Mouse (Mus musculus) hindbrain, postnatal 0 days (tissue): ENCODE data around the gene Ndufv3. TPM values are rescaled to one million over a fixed set of nuclear protein-coding genes. Genes with fewer than 3 reads are reported as not detected.

ENCODE experiments used
- ATAC-seq: fragments of 200-750 bp; cut with Nextera tagmentation; 2 replicates; pipeline ENCODE4 v1.8.0; 2017; ENCODE audit warnings: mild to moderate bottlenecking, moderate TSS enrichment, moderate library complexity
- DNase-seq: peaks from one replicate; pipeline ENCODE4 v3.0.0-alpha.2; 2015; ENCODE audit warnings: low spot score
- H3K27ac ChIP-seq: fragments of 300-500 bp; sonication (generic); 2 replicates; pipeline ENCODE4 v1.5.1; 2014; ENCODE audit warnings: mild to moderate bottlenecking
- H3K27me3 ChIP-seq: fragments of 300-500 bp; sonication (generic); 2 replicates; pipeline ENCODE4 v1.6.1; 2014; ENCODE audit warnings: low read length, mixed read lengths; ENCODE audit not compliant: insufficient read depth
- H3K36me3 ChIP-seq: fragments of 300-500 bp; sonication (generic); 2 replicates; pipeline ENCODE4 v1.6.1; 2014; ENCODE audit warnings: low read length, mixed read lengths; ENCODE audit not compliant: insufficient read depth
- H3K4me1 ChIP-seq: fragments of 300-500 bp; sonication (generic); 2 replicates; pipeline ENCODE4 v1.6.1; 2014; ENCODE audit warnings: antibody characterized with exemption, low read length, mixed read lengths; ENCODE audit not compliant: insufficient read depth
- H3K4me2 ChIP-seq: fragments of 300-500 bp; sonication (generic); 2 replicates; pipeline ENCODE4 v1.6.1; 2014; ENCODE audit warnings: low read depth, mild to moderate bottlenecking, low read length, moderate library complexity, mixed read lengths
- H3K4me3 ChIP-seq: fragments of 300-500 bp; sonication (generic); 2 replicates; pipeline ENCODE4 v1.5.1; 2014; ENCODE audit warnings: low read length
- H3K9ac ChIP-seq: fragments of 300-500 bp; sonication (generic); replicated peaks from 2 replicates; pipeline ENCODE4 v1.6.1; 2014; ENCODE audit warnings: mild to moderate bottlenecking, low read length, moderate library complexity, mixed read lengths
- H3K9me3 ChIP-seq: fragments of 300-500 bp; sonication (generic); 2 replicates; pipeline ENCODE4 v1.6.1; 2016; ENCODE audit warnings: low read length, mixed read lengths
- CTCF ChIP-seq: IDR thresholded peaks from 2 replicates; pipeline ENCODE4 v1.5.1; 2016; ENCODE audit warnings: antibody characterized with exemption, control low read depth, low read depth
- WGBS: fragments of 180-500 bp; shearing (Covaris S2); extraction: QIAGEN DNeasy Blood & Tissue Kit; methylation state at CpG from one replicate; pipeline ENCODE4 v1.1.7; 2014; 5-methylcytosine and 5-hydroxymethylcytosine counted together
- polyA plus RNA-seq: library from polyadenylated mRNA; unstranded; fragments of >200 nt; fragmentation: Nextera tagmentation; extraction: Ambion mirVana; gene quantifications from 2 replicates; pipeline ENCODE4 v1.2.1, GENCODE M21; 2015
- total RNA-seq: library from RNA; depleted of rRNA; stranded (reverse); fragments of >200 nt; gene quantifications from 2 replicates; pipeline ENCODE4 v1.2.3, GENCODE M21; 2014

Ndufv3 gene
- total and polyA plus RNA-seq, 2 experiments from 2014 or later = 267 to 575 TPM

- H3K27ac ChIP-seq = peak overlapping the region; percentile 100
- peak overlapping the region; percentile 96 for H3K9ac ChIP-seq
- ATAC-seq (no peak), DNase-seq (no peak)
- H3K27me3 ChIP-seq = no peaks in the 10 kb centered on the region
- no peak for TF ChIP-seq CTCF
- H3K4me3 ChIP-seq = peak overlapping the region; percentile 87
- no peaks in the 10 kb centered on the region for H3K36me3 ChIP-seq
- H3K4me1 ChIP-seq = peaks cover 28% of the 10 kb centered on the region
- no peaks in the 10 kb centered on the region for H3K9me3 ChIP-seq
- WGBS = 3% methylated on average over 24 of the region's 44 CpGs
- H3K4me2 ChIP-seq = peak overlapping the region; percentile 80
These were observed 44.9 kb downstream of the Ndufv3 start for GRCm38 (mm10) chr17:31564858-31565140.

GRCm38 (mm10) chr17:31565141-31566056 is 45.5 kb downstream of the Ndufv3 start:
- WGBS = under 1% methylated on average over 74 of the region's 88 CpGs
- Histone ChIP-seq H3K27ac (peak overlapping the region; percentile 100), H3K4me3 (peak overlapping the region; percentile 87), H3K4me2 (peak overlapping the region; percentile 80), H3K4me1 (peaks cover 28% of the 10 kb centered on the region), H3K9ac (peak overlapping the region; percentile 96), H3K27me3 (no peaks in the 10 kb centered on the region), H3K36me3 (no peaks in the 10 kb centered on the region), H3K9me3 (no peaks in the 10 kb centered on the region)
- ATAC-seq (peak; percentile 55), DNase-seq (peak; percentile 94)
- peak; percentile 28 for TF ChIP-seq CTCF

GRCm38 (mm10) chr17:31566276-31566675 is 46.4 kb downstream of the Ndufv3 start:
- no peaks in the 10 kb centered on the region for H3K9me3 ChIP-seq
- TF ChIP-seq CTCF = no peak
- no peak for ATAC-seq
- peak overlapping the region; percentile 87 for H3K4me3 ChIP-seq
- H3K4me2 ChIP-seq = peak overlapping the region; percentile 80
- no peaks in the 10 kb centered on the region for H3K36me3 ChIP-seq
- H3K27me3 ChIP-seq = no peaks in the 10 kb centered on the region
- H3K4me1 ChIP-seq = peaks cover 28% of the 10 kb centered on the region
- DNase-seq = no peak
- H3K9ac ChIP-seq = peak overlapping the region; percentile 96
- WGBS = 46% methylated on average over 6 of the region's 6 CpGs
- H3K27ac ChIP-seq = no peak overlapping the region

DNA sequence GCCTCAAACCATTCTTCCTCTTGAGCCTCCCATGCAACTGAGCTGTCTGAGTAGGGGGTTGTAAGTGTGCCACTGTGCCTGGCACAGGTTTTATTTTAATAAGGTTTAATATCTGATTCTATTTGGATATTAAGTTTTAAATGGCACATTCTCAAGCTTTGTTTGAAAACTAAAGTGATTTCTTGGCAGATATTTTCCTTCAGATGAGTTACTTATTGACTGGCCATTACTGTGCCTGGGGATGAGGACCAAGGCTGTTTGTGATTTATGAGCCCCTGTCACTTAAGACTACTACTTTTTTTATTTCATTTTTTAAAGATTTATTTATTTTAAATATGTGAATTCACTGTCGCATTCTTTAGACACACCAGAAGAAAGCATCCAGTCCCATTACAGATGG is 49.8 kb downstream of the Ndufv3 start:
- Histone ChIP-seq H3K27me3 (no peaks in the 10 kb centered on the region), H3K4me1 (peaks cover 22% of the 10 kb centered on the region), H3K4me2 (no peak overlapping the region), H3K9me3 (no peaks in the 10 kb centered on the region), H3K27ac (no peak overlapping the region), H3K4me3 (no peak overlapping the region), H3K36me3 (no peaks in the 10 kb centered on the region), H3K9ac (no peak overlapping the region)
- TF ChIP-seq CTCF = no peak
- 100% methylated on average over 1 of the region's 1 CpGs for WGBS
- ATAC-seq (no peak), DNase-seq (no peak)

- Histone ChIP-seq H3K36me3 (no peaks in the 10 kb centered on the region), H3K4me1 (peaks cover 22% of the 10 kb centered on the region), H3K9ac (no peak overlapping the region), H3K4me2 (no peak overlapping the region), H3K9me3 (no peaks in the 10 kb centered on the region), H3K27ac (no peak overlapping the region), H3K27me3 (no peaks in the 10 kb centered on the region), H3K4me3 (no peak overlapping the region)
- ATAC-seq (no peak; the same call in 1 of the 2 replicates), DNase-seq (peak; percentile 34)
- no peak for TF ChIP-seq CTCF
- WGBS = 89% methylated on average over 9 of the region's 9 CpGs
These were observed 50.5 kb downstream of the Ndufv3 start for GRCm38 (mm10) chr17:31570321-31570925.

DNA sequence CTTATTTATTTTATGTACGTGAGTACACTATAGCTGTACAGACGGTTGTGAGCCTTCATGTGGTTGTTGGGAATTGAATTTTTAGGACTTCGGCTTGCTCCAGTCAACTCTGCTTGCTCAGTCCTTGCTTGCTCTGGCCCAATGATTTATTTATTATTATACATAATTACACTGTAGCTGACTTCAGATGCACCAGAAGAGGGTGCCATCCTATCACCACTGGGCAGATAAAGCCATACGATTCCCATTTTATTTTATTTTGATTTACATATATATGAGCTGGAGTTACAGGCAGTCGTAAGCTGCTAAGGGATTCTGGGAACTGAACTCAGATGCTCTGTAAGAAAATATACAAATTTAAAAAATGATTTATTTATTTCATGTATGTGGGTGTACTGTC is 51.8 kb downstream of the Ndufv3 start:
- TF ChIP-seq CTCF = peak; percentile 45
- no peak overlapping the region for H3K4me2 ChIP-seq

DNA sequence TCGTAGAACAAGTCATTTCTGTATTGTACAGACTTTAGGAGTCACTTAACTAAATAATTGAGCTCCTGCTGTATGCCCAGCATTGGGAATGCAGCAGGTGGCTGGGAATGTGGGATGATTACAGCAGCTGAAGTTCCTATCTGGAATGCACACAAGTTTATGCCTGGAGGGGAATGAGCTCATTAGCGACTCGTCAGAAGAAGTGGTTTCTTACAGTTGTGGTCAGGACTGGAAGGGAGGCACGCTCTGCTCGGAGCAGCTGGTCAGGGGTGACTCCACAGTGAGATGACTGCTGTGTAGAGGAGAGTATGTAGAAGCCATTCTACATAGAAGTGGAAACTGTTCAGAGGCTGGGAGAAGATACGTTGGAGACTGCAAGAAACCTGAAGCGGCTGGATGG is 54.7 kb downstream of the Ndufv3 start:
- no peak for TF ChIP-seq CTCF
- Histone ChIP-seq H3K27me3 (no peaks in the 10 kb centered on the region), H3K4me3 (no peak overlapping the region), H3K36me3 (no peaks in the 10 kb centered on the region), H3K9ac (no peak overlapping the region), H3K9me3 (no peaks in the 10 kb centered on the region), H3K27ac (no peak overlapping the region), H3K4me2 (no peak overlapping the region), H3K4me1 (no peaks in the 10 kb centered on the region)
- WGBS = 80% methylated on average over 7 of the region's 7 CpGs
- ATAC-seq (no peak), DNase-seq (no peak)

More for the DNA sequence above, 51.8 kb downstream of the Ndufv3 start:
- Histone ChIP-seq H3K27me3 (no peaks in the 10 kb centered on the region), H3K4me3 (no peak overlapping the region), H3K9ac (no peak overlapping the region), H3K4me1 (peaks cover 15% of the 10 kb centered on the region), H3K36me3 (no peaks in the 10 kb centered on the region), H3K9me3 (no peaks in the 10 kb centered on the region), H3K27ac (no peak overlapping the region)
- 77% methylated on average over 5 of the region's 5 CpGs for WGBS
- DNase-seq = no peak
- no peak for ATAC-seq
